Mouse (Mus musculus) spleen, embryonic (tissue): ENCODE measurements around the gene Sar1a.

Experiments used
- CTCF ChIA-PET: fragments of 350-600 bp; sonication (Branson Sonifier 250); formaldehyde crosslinking; loops from one replicate; lab custom pipeline; 2022; lab: Charles Lee

The Sar1a gene

GRCm38 (mm10) chr10:61675935-61676334 is 4.2 kb upstream of the Sar1a start:
- CTCF ChIA-PET: interaction anchor here (0.5 kb wide), 1 partner anchor 59 kb away, joined by 4 read pairs; no protein-coding TSS in a partner anchor

GRCm38 (mm10) chr10:61679545-61679944 is 554 bp upstream of the Sar1a start:
- CTCF ChIA-PET: interaction anchor here (0.7 kb wide), 1 partner anchor 20 kb away, joined by 3 read pairs; no protein-coding TSS in a partner anchor

- CTCF ChIA-PET: no interaction called here
These were observed 9.3 kb downstream of the Sar1a start for GRCm38 (mm10) chr10:61689405-61689804.

- CTCF ChIA-PET: no interaction called here
These were observed 13.5 kb downstream of the Sar1a start for GRCm38 (mm10) chr10:61693563-61693962.

GRCm38 (mm10) chr10:61694870-61695670 is 15.0 kb downstream of the Sar1a start, which contains the start of gene Tysnd1:
TSS of gene Tysnd1 (plus strand) at chr10:61695514.
- CTCF ChIA-PET: no interaction called here

GRCm38 (mm10) chr10:61695703-61696559 is 15.8 kb downstream of the Sar1a start:
- CTCF ChIA-PET: interaction anchor here (0.6 kb wide), 1 partner anchor 221 kb away, joined by 11 read pairs; no protein-coding TSS in a partner anchor

GRCm38 (mm10) chr10:61696560-61696823 is 16.4 kb downstream of the Sar1a start:
- CTCF ChIA-PET: interaction anchor here (0.6 kb wide), 2 partner anchors 90 to 222 kb away, joined by 3 to 11 read pairs; no protein-coding TSS in a partner anchor

- CTCF ChIA-PET: interaction anchor here (0.6 kb wide), 2 partner anchors 91 to 222 kb away, joined by 3 to 11 read pairs; no protein-coding TSS in a partner anchor
These were observed 16.9 kb downstream of the Sar1a start for GRCm38 (mm10) chr10:61697028-61697427.

GRCm38 (mm10) chr10:61704663-61705062 is 24.6 kb downstream of the Sar1a start:
- CTCF ChIA-PET: no interaction called here

- CTCF ChIA-PET: interaction anchor here (0.7 kb wide), 1 partner anchor 1220 kb away, joined by 3 read pairs; no protein-coding TSS in a partner anchor
These were observed 26.6 kb downstream of the Sar1a start for GRCm38 (mm10) chr10:61706412-61707375.

- CTCF ChIA-PET: no interaction called here
These were observed 33.5 kb downstream of the Sar1a start for GRCm38 (mm10) chr10:61713601-61714000.

- CTCF ChIA-PET: no interaction called here
These were observed 34.0 kb downstream of the Sar1a start for GRCm38 (mm10) chr10:61714146-61714545.

GRCm38 (mm10) chr10:61714771-61715461 is 34.8 kb downstream of the Sar1a start, which contains the start of gene Aifm2:
TSS of gene Aifm2 (plus strand) at chr10:61715263.
- CTCF ChIA-PET: no interaction called here

- CTCF ChIA-PET: no interaction called here
These were observed 35.4 kb downstream of the Sar1a start for GRCm38 (mm10) chr10:61715462-61715837.

GRCm38 (mm10) chr10:61715996-61716864 is 36.1 kb downstream of the Sar1a start:
- CTCF ChIA-PET: no interaction called here

- CTCF ChIA-PET: no interaction called here
These were observed 37.6 kb downstream of the Sar1a start for GRCm38 (mm10) chr10:61717406-61718296.

- CTCF ChIA-PET: no interaction called here
These were observed 40.2 kb downstream of the Sar1a start for GRCm38 (mm10) chr10:61720331-61720730.

- CTCF ChIA-PET: no interaction called here
These were observed 42.1 kb downstream of the Sar1a start for GRCm38 (mm10) chr10:61722215-61722614.
